Mouse (Mus musculus) cerebellum, adult 2 months (tissue): ENCODE measurements around the gene Zfp488.

Experiments used
- CTCF ChIP-seq: fragments of 200-500 bp; IDR thresholded peaks from 2 replicates; pipeline ENCODE4 v1.5.1; 2011; ENCODE audit warnings: low read depth, mild to moderate bottlenecking, control low read depth, low read length, moderate library complexity, borderline replicate concordance; ENCODE audit not compliant: insufficient read depth
- POLR2A ChIP-seq: fragments of 200-500 bp; IDR thresholded peaks from 2 replicates; pipeline ENCODE4 v1.6.1; 2011; ENCODE audit warnings: low read length, control low read depth, borderline replicate concordance; ENCODE audit not compliant: insufficient read depth

DNA sequence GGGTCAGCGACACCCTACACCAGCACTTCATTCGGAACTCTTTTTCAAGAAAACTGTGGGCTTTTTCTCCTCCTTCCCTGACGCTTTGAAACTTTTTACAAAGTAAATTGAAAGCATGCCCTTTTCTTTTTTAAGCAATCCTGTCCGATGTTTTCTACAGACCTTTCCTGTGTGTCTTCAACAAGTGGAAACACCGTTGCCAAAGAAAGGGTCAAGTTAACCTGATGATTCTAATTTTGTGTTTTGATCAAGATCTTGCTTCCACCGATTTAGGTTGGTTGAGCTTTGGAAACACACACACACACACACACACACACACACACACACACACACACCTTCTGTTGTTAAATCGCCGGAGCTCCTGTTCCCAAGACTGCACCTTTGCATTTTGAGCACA lies 55.8 kb downstream of the Zfp488 start:
- TF ChIP-seq CTCF, result no peak
- TF ChIP-seq POLR2A, result no peak
